In genomic region chr5:21739120-21739519, GRCm38 (mm10) we compare ENCODE assay signal across 29 mouse cellular contexts. TPM values are rescaled to one million over a fixed set of nuclear protein-coding genes. Genes with fewer than 3 reads are reported as not detected.
DNase-seq lines count a peak whose midpoint lies in the region; ATAC-seq and TF ChIP-seq lines count a peak whose summit lies in the region.
"Had no signal": no experiment of that assay in that cellular context is flagged by ENCODE, and none has a peak within 500 bp of the region (broad histone marks: within the 10 kb centered on the region; RNA-seq: fewer than 3 reads in every experiment).

No protein-coding gene starts in this region.

- H3K9me3 ChIP-seq in kidney, embryonic 14.5 days (ENCODE audit: control insufficient read depth, low read length) = no peaks in the 10 kb centered on the region
- H3K9me3 ChIP-seq in intestine, postnatal 0 days (ENCODE audit: control insufficient read depth) = no peaks in the 10 kb centered on the region
- H3K9me3 ChIP-seq: embryonic facial prominence, embryonic 13.5 days; hindbrain, embryonic 12.5 days; limb, embryonic 10.5 days; limb, embryonic 15.5 days; liver, embryonic 15.5 days; midbrain, embryonic 10.5 days; midbrain, embryonic 15.5 days; neural tube, embryonic 15.5 days; stomach, embryonic 15.5 days had no signal

- WGBS in kidney, embryonic 14.5 days = 93% methylated on average over 11 of the region's 11 CpGs
- WGBS in intestine, postnatal 0 days = 76% methylated on average over 10 of the region's 11 CpGs
- WGBS in thymus, adult 2 months = 95% methylated on average over 11 of the region's 11 CpGs

- no peak for ATAC-seq in kidney, embryonic 14.5 days (ENCODE audit: low FRiP score, low TSS enrichment)
- ATAC-seq in intestine, postnatal 0 days = peak; percentile 84
- ATAC-seq: forebrain, embryonic 16.5 days; hindbrain, postnatal 0 days; midbrain, embryonic 15.5 days; Patski had no signal

- peaks cover 49% of the 10 kb centered on the region for H3K36me3 ChIP-seq in kidney, embryonic 14.5 days (ENCODE audit: control insufficient read depth, insufficient read depth, low read length)
- H3K36me3 ChIP-seq in intestine, postnatal 0 days (ENCODE audit: control insufficient read depth, insufficient read depth) = peaks cover 41% of the 10 kb centered on the region
- peaks cover 38% of the 10 kb centered on the region for H3K36me3 ChIP-seq in thymus, adult 2 months (ENCODE audit: control insufficient read depth, insufficient read depth, low read length)

- no peak for TF ChIP-seq POLR2A in thymus, adult 2 months (IDR thresholded peaks at IDR 0.05; ENCODE audit: control insufficient read depth, extremely low read depth, insufficient read depth, low read length, poor library complexity)

- H3K9ac ChIP-seq in kidney, embryonic 14.5 days (ENCODE audit: low read depth, low read length) = no peak overlapping the region
- H3K9ac ChIP-seq in intestine, postnatal 0 days (ENCODE audit: low read depth, low read length) = no peak overlapping the region
- H3K9ac ChIP-seq: hindbrain, embryonic 12.5 days; limb, embryonic 15.5 days; lung, embryonic 14.5 days; midbrain, embryonic 15.5 days; neural tube, embryonic 15.5 days; stomach, embryonic 15.5 days had no signal

- no peaks in the 10 kb centered on the region for H3K27me3 ChIP-seq in kidney, embryonic 14.5 days (ENCODE audit: control insufficient read depth, insufficient read depth, low read length)
- no peaks in the 10 kb centered on the region for H3K27me3 ChIP-seq in intestine, postnatal 0 days (replicated peaks; ENCODE audit: control insufficient read depth, insufficient read depth, low read length)
- H3K27me3 ChIP-seq in thymus, adult 2 months (ENCODE audit: control insufficient read depth, insufficient read depth, low read length) = no peaks in the 10 kb centered on the region
- H3K27me3 ChIP-seq: embryonic facial prominence, embryonic 13.5 days; hindbrain, embryonic 12.5 days; limb, embryonic 15.5 days; liver, embryonic 15.5 days; midbrain, embryonic 15.5 days; neural tube, embryonic 15.5 days; Patski; stomach, embryonic 15.5 days had no signal

- H3K4me3 ChIP-seq in kidney, embryonic 14.5 days (ENCODE audit: low read length) = no peak overlapping the region
- no peak overlapping the region for H3K4me3 ChIP-seq in intestine, postnatal 0 days (ENCODE audit: low read depth, low read length)
- H3K4me3 ChIP-seq in thymus, adult 2 months (ENCODE audit: control insufficient read depth, insufficient read depth, low read length) = no peak overlapping the region
- H3K4me3 ChIP-seq: hindbrain, embryonic 12.5 days; liver, embryonic 15.5 days; midbrain, embryonic 15.5 days; neural tube, embryonic 15.5 days; stomach, embryonic 15.5 days had no signal

- peak; percentile 86 for DNase-seq in kidney, adult 11 months
- DNase-seq in kidney, postnatal 10 days = peak; percentile 55
- peak; percentile 61 for DNase-seq in yolk sac, embryonic 10.5 days (ENCODE audit: low spot score)
- no peak for DNase-seq in thymus, adult 2 months
- no peak for DNase-seq in gastrocnemius, adult 8-10 months (ENCODE audit: low spot score in 2 of 2)
- DNase-seq: adrenal gland, postnatal 25 days; cerebellum, adult 11-12 months; cerebellum, postnatal 10 days; gastrocnemius, postnatal 10 days; layer of hippocampus, adult 9-11 months; lung, embryonic 14.5 days; lung, postnatal 14 days; retina, postnatal 1 day; right cerebral cortex, postnatal 14 days; thymus, postnatal 14 days had no signal

- peaks cover 7% of the 10 kb centered on the region; the same call in 1 of the 2 replicates for H3K4me1 ChIP-seq in kidney, embryonic 14.5 days (ENCODE audit: control insufficient read depth, insufficient read depth, low read length)
- H3K4me1 ChIP-seq in intestine, postnatal 0 days (replicated peaks; ENCODE audit: control insufficient read depth, insufficient read depth, low read length) = peaks cover 8% of the 10 kb centered on the region; the same call in 1 of the 2 replicates
- H3K4me1 ChIP-seq in thymus, adult 2 months (replicated peaks; ENCODE audit: control insufficient read depth, insufficient read depth, low read length) = peaks cover 5% of the 10 kb centered on the region

- H3K27ac ChIP-seq in kidney, embryonic 14.5 days (ENCODE audit: low read depth, low read length) = no peak overlapping the region
- no peak overlapping the region for H3K27ac ChIP-seq in intestine, postnatal 0 days (ENCODE audit: low read depth, low read length)
- H3K27ac ChIP-seq in thymus, adult 2 months (ENCODE audit: control insufficient read depth, insufficient read depth, low read length) = no peak overlapping the region
- H3K27ac ChIP-seq: embryonic facial prominence, embryonic 13.5 days; hindbrain, embryonic 12.5 days; hindbrain, postnatal 0 days; limb, embryonic 10.5 days; limb, embryonic 15.5 days; liver, embryonic 15.5 days; midbrain, embryonic 10.5 days; midbrain, embryonic 15.5 days; neural tube, embryonic 15.5 days; stomach, embryonic 15.5 days had no signal

- no peak overlapping the region for H3K4me2 ChIP-seq in kidney, embryonic 14.5 days (replicated peaks; ENCODE audit: low read depth, low read length)
- H3K4me2 ChIP-seq in intestine, postnatal 0 days (replicated peaks; ENCODE audit: low read depth) = no peak overlapping the region
- H3K4me2 ChIP-seq: limb, embryonic 15.5 days; liver, embryonic 15.5 days; lung, embryonic 14.5 days; neural tube, embryonic 15.5 days; stomach, embryonic 15.5 days had no signal

- no peak for TF ChIP-seq CTCF in intestine, postnatal 0 days (IDR thresholded peaks at IDR 0.05; ENCODE audit: low read depth)
- no peak for TF ChIP-seq CTCF in thymus, adult 2 months (IDR thresholded peaks at IDR 0.05; ENCODE audit: borderline replicate concordance, control insufficient read depth, extremely low read depth, insufficient read depth, low read length, poor library complexity)

RNA-seq across cellular contexts. Expression of gene Pmpcb, which starts 2.2 kb away (rescaled TPM):
- 95.9 and 101 TPM in 2 replicates for polyA plus RNA-seq in kidney, embryonic 14.5 days (2014; fragmentation: Nextera tagmentation; extraction: Ambion mirVana)
- 68.9 and 70.0 TPM in 2 replicates for polyA plus RNA-seq in intestine, postnatal 0 days (2015; fragmentation: Nextera tagmentation; extraction: Ambion mirVana)
- polyA plus RNA-seq in thymus, adult 2 months (2012; rRNA removed) = 29.3 and 34.0 TPM in 2 replicates
- 100 to 1,000 TPM in 2 of 4 experiments, 10 to 100 TPM in 2; 92.6 to 114 (median 104) TPM for total RNA-seq in gastrocnemius, adult 8-10 months (2022)

RNA-seq across cellular contexts. Expression of gene Napepld, which starts 37.9 kb away (rescaled TPM):
- polyA plus RNA-seq in kidney, embryonic 14.5 days (2014; fragmentation: Nextera tagmentation; extraction: Ambion mirVana) = 7.2 and 8.2 TPM in 2 replicates
- 2.1 and 2.3 TPM in 2 replicates for polyA plus RNA-seq in intestine, postnatal 0 days (2015; fragmentation: Nextera tagmentation; extraction: Ambion mirVana)
- polyA plus RNA-seq in thymus, adult 2 months (2012; rRNA removed) = 1.4 and 1.5 TPM in 2 replicates
- total RNA-seq in gastrocnemius, adult 8-10 months (2022) = 10 to 100 TPM in 2 of 4 experiments, 1 to 10 TPM in 2; 8.3 to 10.4 (median 9.4) TPM

RNA-seq across cellular contexts. Expression of gene Dnajc2, which starts 45.9 kb away (rescaled TPM):
- 92.6 and 99.3 TPM in 2 replicates for polyA plus RNA-seq in kidney, embryonic 14.5 days (2014; fragmentation: Nextera tagmentation; extraction: Ambion mirVana)
- 44.5 and 48.1 TPM in 2 replicates for polyA plus RNA-seq in intestine, postnatal 0 days (2015; fragmentation: Nextera tagmentation; extraction: Ambion mirVana)
- 17.0 and 27.0 TPM in 2 replicates for polyA plus RNA-seq in thymus, adult 2 months (2012; rRNA removed)
- total RNA-seq in gastrocnemius, adult 8-10 months (2022) = 10 to 100 TPM; 22.9 to 25.1 (median 23.8) TPM

RNA-seq across cellular contexts. Expression of gene Psmc2, which starts 46.0 kb away (rescaled TPM):
- 174 and 188 TPM in 2 replicates for polyA plus RNA-seq in kidney, embryonic 14.5 days (2014; fragmentation: Nextera tagmentation; extraction: Ambion mirVana)
- polyA plus RNA-seq in intestine, postnatal 0 days (2015; fragmentation: Nextera tagmentation; extraction: Ambion mirVana) = 96.0 and 99.6 TPM in 2 replicates
- polyA plus RNA-seq in thymus, adult 2 months (2012; rRNA removed) = 25.3 and 27.2 TPM in 2 replicates
- total RNA-seq in gastrocnemius, adult 8-10 months (2022) = 100 to 1,000 TPM; 117 to 131 (median 125) TPM

Comparison
In these comparisons a context has a peak if more than half of its experiments do, and no peak if none do; other contexts are left out.
1. DNase-seq: peak in kidney, adult 11 months (single experiment), kidney, postnatal 10 days (single experiment) and yolk sac, embryonic 10.5 days (single experiment); none in thymus, adult 2 months (single experiment) and gastrocnemius, adult 8-10 months (0 of 2).